Mouse (Mus musculus): ENCODE data around the gene Eva1a.
A peak's percentile ranks its signal among the peaks of the same experiment; 100 is the strongest.

Gene Eva1a

DNA sequence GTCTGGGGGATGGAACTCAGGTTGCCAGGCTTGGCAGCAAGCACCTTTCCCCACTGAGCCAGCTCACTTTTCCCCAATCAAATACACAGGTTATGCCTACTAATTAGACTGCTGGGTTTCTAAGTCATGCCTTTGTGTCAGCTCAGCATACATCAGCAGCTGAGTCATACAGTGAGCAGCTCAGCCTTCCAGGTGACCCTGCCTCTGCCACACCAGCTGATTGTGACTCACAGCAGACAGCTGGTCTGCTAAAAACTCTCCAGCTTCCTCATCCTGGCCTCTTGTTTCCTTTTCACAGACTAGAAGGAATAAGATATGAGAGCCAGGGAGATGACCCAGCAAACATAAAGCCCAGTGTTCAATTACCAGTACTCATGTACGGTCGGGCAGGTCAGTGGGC is 84.3 kb downstream of the Eva1a start:
- peak in 1 of 2 experiments; percentile 10 for DNase-seq (ENCODE audit: low spot score in 2 of 2)

DNA sequence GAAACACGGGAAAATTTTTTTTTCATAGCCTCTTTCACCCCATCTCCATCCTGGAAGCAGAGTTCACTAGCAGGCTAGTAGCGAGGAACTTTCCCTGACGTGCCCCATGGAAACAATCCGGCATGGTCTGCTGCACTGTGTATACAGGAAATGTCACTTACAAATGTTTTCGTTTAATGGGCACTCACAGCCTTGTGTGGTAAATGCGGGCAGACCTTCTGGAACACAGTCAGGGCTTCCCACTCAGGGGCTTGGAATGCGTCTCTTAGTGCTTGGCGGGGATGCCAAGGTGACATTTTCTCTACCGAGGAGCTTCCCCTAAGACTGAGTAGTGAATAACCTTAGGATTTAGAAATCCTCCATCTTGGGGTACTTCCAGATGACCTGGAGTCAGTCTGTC is 87.0 kb downstream of the Eva1a start:
- DNase-seq (ENCODE audit: low spot score in 2 of 2) = no peak

DNA sequence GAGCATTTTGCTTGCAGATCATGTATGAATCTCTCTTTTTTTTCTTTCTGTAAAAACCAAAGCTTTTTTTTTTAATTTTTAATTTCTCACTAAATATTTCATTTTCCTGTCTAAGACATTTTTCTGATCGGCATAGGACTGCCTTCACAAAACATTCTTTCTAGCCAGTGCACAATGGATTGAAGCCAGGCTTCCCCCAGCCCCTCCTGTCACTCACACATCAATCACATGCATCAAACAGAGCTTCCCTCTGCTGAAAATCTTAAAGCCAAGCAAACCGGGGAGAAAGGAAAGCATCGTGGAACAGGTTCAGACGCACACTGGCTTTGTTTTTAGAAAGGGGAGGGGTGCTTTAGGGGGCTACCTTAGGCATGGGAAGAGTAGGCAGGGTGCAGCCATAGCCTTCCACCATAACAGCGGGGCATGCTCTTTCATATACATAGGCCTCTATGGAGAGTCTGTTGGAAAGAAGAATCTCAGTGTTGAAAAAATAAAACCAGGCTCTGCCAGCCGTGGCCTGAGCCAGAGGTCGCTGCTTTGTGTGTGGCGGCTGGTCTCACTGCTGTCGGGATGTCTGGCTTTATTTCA is 88.9 kb downstream of the Eva1a start:
- no peak for DNase-seq (ENCODE audit: low spot score in 2 of 2)

DNA sequence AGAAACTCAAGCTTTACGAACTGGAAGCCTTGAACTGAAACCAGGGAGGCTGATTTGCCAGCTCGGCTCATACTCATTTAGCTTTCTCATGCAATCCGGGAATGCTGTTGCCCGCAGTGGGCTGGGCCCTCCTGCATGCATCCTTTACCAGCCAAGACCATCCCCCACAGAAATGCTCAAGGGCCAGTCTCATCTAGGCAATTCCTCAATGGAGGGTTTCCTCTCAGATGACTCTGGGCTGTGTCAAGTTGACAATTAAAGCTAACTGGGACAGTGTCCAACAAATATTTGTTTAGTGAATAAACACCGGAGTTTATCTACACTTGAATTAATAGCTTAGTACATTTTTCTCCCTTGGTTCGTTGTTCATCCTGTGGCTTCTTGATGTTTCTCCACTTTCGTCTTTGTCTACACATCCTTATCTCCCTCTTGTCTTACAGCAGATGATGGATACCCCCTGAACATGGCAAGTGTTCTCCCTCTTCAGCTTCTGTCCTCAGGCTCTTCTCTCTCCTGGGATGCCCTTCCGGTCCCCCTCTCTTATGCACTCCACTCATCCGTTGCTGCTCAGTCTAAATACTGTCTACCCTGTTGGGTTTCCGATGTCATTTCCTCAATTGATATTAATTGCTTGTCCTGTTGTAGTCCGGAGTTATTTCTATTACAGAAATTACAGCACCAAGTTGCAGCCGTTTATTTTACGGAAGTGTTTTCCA is 92.2 kb downstream of the Eva1a start:
- no peak for DNase-seq (ENCODE audit: low spot score in 2 of 2)

DNA sequence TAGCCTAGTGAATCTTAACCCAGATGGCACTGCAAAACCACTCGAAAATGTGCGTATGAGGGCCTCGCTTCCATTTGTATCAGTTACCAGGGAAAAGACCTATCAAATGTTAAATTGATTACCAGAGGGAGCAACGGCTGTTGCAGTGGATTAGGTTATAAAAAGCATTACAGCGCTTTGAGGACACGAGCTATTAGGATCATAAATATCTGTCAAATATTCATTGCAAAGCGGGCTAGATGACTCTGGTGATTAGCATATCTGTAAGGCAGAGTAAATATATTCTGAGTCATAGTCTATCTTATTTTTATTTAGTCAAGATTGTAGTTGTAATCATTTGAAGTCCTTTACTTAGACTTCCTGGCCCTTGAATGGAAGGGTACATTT is 92.7 kb downstream of the Eva1a start:
- DNase-seq (ENCODE audit: low spot score in 2 of 2) = no peak

DNA sequence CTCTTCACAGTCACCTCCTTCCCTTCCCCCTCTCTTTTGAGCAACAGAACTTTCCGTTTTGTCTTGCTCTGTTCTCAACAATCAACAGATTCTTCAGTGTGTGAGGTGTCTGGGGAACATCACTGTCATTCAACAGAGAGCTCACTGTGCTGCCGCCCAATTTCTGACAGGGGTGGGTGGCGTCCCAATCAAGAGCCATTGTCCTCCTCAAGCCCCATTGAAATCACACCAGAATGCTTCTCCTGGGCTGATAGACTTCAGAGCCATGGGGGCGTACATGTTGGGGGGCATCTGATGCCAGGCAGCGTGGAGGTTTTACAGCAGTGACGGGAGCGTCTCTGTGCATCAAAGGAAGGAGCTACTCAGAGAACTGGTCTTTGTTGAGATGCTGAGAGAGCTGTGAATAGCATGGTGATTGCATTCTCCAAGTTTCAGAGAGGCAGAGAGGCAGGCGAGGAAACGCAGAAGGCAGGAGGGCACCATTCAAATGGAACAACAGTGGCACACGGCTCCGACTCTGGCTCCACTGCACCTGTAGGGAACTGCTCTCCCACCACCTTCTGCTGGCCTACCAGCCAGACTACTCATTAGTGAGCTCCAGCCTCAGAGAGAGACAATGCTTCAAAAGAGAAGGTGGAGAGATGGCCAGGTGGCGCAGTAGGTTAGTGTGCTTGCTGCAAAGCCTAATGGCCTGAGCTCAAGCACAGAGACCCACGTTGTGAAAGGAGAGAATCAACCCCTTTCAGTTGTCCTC is 95.3 kb downstream of the Eva1a start:
- DNase-seq (ENCODE audit: low spot score in 2 of 2) = no peak

Data from left cerebral cortex, adult 9 months (tissue).